Mouse (Mus musculus): ENCODE results near the gene Rnaseh2b. TPM values are rescaled to one million over a fixed set of nuclear protein-coding genes. Genes with fewer than 3 reads are reported as not detected.

Rnaseh2b gene
- 57.5 and 60.5 TPM in 2 replicates for polyA plus RNA-seq (2015; fragmentation: Nextera tagmentation; extraction: Ambion mirVana)

DNA sequence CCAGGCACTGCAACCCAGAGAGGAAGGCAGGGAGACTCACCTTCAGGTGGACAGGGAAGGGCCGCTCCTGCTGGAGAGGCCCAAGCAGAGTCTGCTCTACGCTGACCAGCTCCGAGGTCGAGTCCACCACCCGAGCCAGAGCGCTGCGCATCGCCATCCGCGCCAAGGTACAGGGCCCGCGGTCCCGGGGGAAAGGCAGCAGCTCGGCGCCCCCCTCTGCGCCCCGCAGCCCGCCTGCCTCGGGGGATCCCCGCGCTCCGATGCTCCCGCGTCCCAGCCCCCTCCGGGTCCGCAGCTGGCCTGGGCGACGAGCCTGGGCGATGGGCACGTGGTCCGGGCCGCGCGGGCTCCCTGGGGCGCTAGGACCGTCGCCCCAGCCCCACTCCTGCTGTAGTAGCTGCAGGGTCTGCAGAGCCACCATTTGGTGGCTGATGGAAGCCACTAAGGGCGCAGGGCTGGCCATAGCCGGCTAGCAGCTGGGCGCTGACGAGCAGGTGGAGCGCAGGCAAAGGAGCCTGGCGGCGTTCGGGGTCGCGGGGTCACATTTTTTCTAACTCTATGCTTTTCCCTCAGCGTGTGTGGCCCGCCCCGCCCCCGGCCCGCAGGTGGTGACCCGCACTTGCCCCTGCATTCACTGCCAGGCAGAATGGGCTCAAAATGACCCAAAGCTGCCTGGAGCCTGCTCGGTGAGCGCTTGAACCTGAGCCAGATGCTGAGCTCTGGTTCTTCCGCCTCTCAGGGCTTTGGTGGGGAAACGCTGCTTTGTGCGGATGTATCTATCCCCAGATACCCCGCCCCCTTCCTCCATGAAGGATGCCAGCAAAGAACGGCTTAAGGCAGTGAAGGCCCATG lies at the start of gene Rnaseh2b, which contains the start of gene Dleu7:
Gene Rnaseh2b, plus strand, starts transcription at position 102 of the 852 bp plus-strand sequence.
Gene Dleu7, minus strand, starts transcription at position 560 of the 852 bp plus-strand sequence.
- Histone ChIP-seq H3K36me3 (ENCODE audit: control insufficient read depth, insufficient read depth, low read length) (no peaks in the 10 kb centered on the region), H3K4me1 (replicated peaks; ENCODE audit: control insufficient read depth, insufficient read depth, low read length) (peaks cover 10% of the 10 kb centered on the region), H3K4me2 (ENCODE audit: low read depth, low read length) (peak within 1 kb of the TSS; percentile 100), H3K9ac (ENCODE audit: low read length) (peak within 1 kb of the TSS; percentile 75), H3K27me3 (ENCODE audit: control insufficient read depth, insufficient read depth, low read depth, low read length) (no peaks in the 10 kb centered on the region), H3K27ac (ENCODE audit: low read length) (no peak within 1 kb of the TSS), H3K9me3 (ENCODE audit: control insufficient read depth, low read length) (no peaks in the 10 kb centered on the region), H3K4me3 (ENCODE audit: low read length) (peak within 1 kb of the TSS; percentile 55)
- WGBS, result under 1% methylated on average over 51 of the region's 60 CpGs
- ATAC-seq (ENCODE audit: low read depth), result peak; percentile 68

- Histone ChIP-seq H3K4me2 (ENCODE audit: low read depth, low read length) (no peak overlapping the region), H3K27me3 (ENCODE audit: control insufficient read depth, insufficient read depth, low read depth, low read length) (no peaks in the 10 kb centered on the region), H3K4me1 (replicated peaks; ENCODE audit: control insufficient read depth, insufficient read depth, low read length) (peaks cover 5% of the 10 kb centered on the region; the same call in 1 of the 2 replicates), H3K4me3 (ENCODE audit: low read length) (no peak overlapping the region), H3K9me3 (ENCODE audit: control insufficient read depth, low read length) (no peaks in the 10 kb centered on the region), H3K9ac (ENCODE audit: low read length) (no peak overlapping the region), H3K36me3 (ENCODE audit: control insufficient read depth, insufficient read depth, low read length) (no peaks in the 10 kb centered on the region), H3K27ac (ENCODE audit: low read length) (no peak overlapping the region)
- WGBS, result 31% methylated on average over 2 of the region's 2 CpGs
- ATAC-seq (ENCODE audit: low read depth), result peak; percentile 51; the same call in 1 of the 2 replicates
Measured at GRCm38 (mm10) chr14:62243530-62243929, 48.9 kb upstream of the Rnaseh2b start.

DNA sequence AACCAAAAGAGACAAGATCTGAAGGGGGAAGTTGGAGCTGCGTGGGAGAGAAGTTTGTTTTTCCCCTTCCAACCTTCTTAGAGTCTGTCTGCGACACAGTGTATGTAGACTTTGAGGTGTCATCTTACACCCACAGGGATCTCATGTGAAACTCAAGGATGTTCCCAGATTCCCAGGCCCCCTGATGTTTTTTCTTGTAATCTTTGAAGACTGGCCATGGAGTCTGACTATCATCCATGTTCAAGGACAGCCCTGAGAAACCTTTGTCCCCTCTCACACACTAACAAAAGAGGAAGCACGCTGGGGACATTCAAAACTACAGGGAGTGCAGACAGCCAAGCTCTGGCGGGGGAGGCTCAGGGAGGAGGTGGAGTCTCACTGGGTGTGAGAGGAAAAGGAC lies 46.8 kb upstream of the Rnaseh2b start:
- Histone ChIP-seq H3K9me3 (ENCODE audit: control insufficient read depth, low read length) (no peaks in the 10 kb centered on the region), H3K4me3 (ENCODE audit: low read length) (no peak overlapping the region), H3K9ac (ENCODE audit: low read length) (no peak overlapping the region), H3K36me3 (ENCODE audit: control insufficient read depth, insufficient read depth, low read length) (no peaks in the 10 kb centered on the region), H3K4me1 (replicated peaks; ENCODE audit: control insufficient read depth, insufficient read depth, low read length) (peaks cover 5% of the 10 kb centered on the region; the same call in 1 of the 2 replicates), H3K27ac (ENCODE audit: low read length) (no peak overlapping the region), H3K27me3 (ENCODE audit: control insufficient read depth, insufficient read depth, low read depth, low read length) (no peaks in the 10 kb centered on the region), H3K4me2 (ENCODE audit: low read depth, low read length) (no peak overlapping the region)
- peak; percentile 42; the same call in 1 of the 2 replicates for ATAC-seq (ENCODE audit: low read depth)
- WGBS, result 25% methylated on average over 4 of the region's 4 CpGs

DNA sequence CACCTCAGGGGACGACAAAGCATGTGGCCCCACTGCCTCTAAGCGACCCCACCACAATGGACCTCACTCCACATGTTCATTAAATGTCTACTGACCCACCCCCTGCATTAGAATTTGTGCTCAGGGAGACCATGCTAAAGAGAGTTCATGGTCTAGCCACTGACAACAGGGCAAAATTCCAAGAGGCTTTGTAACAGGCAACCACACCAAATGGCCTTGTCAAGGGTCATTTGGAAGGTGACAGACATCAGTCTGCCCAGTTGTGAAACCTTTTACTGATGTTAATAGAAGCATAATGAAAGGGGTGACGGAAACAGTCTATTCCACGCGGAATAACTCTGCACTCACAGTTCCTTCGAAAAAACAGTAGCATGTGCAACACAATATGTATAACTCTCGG lies 44.0 kb upstream of the Rnaseh2b start:
- Histone ChIP-seq H3K9me3 (ENCODE audit: control insufficient read depth, low read length) (no peaks in the 10 kb centered on the region), H3K4me1 (replicated peaks; ENCODE audit: control insufficient read depth, insufficient read depth, low read length) (peaks cover 3% of the 10 kb centered on the region; the same call in 1 of the 2 replicates), H3K36me3 (ENCODE audit: control insufficient read depth, insufficient read depth, low read length) (no peaks in the 10 kb centered on the region), H3K4me2 (ENCODE audit: low read depth, low read length) (no peak overlapping the region), H3K27ac (ENCODE audit: low read length) (no peak overlapping the region), H3K27me3 (ENCODE audit: control insufficient read depth, insufficient read depth, low read depth, low read length) (no peaks in the 10 kb centered on the region), H3K4me3 (ENCODE audit: low read length) (no peak overlapping the region), H3K9ac (ENCODE audit: low read length) (no peak overlapping the region)
- no peak for ATAC-seq (ENCODE audit: low read depth)
- WGBS, result 84% methylated on average over 7 of the region's 7 CpGs

DNA sequence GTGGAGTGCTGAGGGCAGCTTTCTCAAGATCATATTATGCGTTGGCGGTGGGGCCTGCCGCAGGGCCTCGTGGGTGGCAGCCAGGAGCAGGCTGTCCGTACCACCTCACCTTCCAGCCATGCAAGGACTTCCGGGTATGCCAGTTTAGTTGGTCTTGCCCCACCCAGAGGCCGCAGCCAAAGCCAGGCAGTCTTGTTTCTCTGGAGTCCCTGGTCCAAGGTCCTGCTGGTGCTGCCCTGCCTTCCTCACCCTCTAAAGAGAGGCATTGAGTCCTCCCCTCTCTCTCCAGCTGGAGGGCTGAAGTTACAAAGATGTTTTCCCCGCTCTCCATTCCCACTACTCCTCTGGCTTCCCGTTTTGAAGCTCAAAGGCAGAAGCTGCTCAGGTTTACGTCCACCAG lies 43.6 kb upstream of the Rnaseh2b start:
- no peak overlapping the region for H3K27ac ChIP-seq (ENCODE audit: low read length)
- H3K9ac ChIP-seq (ENCODE audit: low read length), result no peak overlapping the region
- no peak overlapping the region for H3K4me2 ChIP-seq (ENCODE audit: low read depth, low read length)
- 75% methylated on average over 10 of the region's 10 CpGs for WGBS
- no peak for ATAC-seq (ENCODE audit: low read depth)
- no peaks in the 10 kb centered on the region for H3K9me3 ChIP-seq (ENCODE audit: control insufficient read depth, low read length)
- no peaks in the 10 kb centered on the region for H3K4me1 ChIP-seq (replicated peaks; ENCODE audit: control insufficient read depth, insufficient read depth, low read length)
- no peaks in the 10 kb centered on the region for H3K36me3 ChIP-seq (ENCODE audit: control insufficient read depth, insufficient read depth, low read length)
- no peak overlapping the region for H3K4me3 ChIP-seq (ENCODE audit: low read length)
- no peaks in the 10 kb centered on the region for H3K27me3 ChIP-seq (ENCODE audit: control insufficient read depth, insufficient read depth, low read depth, low read length)

GRCm38 (mm10) chr14:62249251-62249650 lies 43.1 kb upstream of the Rnaseh2b start:
- H3K4me2 ChIP-seq (ENCODE audit: low read depth, low read length), result no peak overlapping the region
- no peak for ATAC-seq (ENCODE audit: low read depth)
- no peaks in the 10 kb centered on the region for H3K4me1 ChIP-seq (replicated peaks; ENCODE audit: control insufficient read depth, insufficient read depth, low read length)
- no peak overlapping the region for H3K27ac ChIP-seq (ENCODE audit: low read length)
- no peak overlapping the region for H3K9ac ChIP-seq (ENCODE audit: low read length)
- no peaks in the 10 kb centered on the region for H3K36me3 ChIP-seq (ENCODE audit: control insufficient read depth, insufficient read depth, low read length)
- no peak overlapping the region for H3K4me3 ChIP-seq (ENCODE audit: low read length)
- no peaks in the 10 kb centered on the region for H3K9me3 ChIP-seq (ENCODE audit: control insufficient read depth, low read length)
- 84% methylated on average over 2 of the region's 2 CpGs for WGBS
- no peaks in the 10 kb centered on the region for H3K27me3 ChIP-seq (ENCODE audit: control insufficient read depth, insufficient read depth, low read depth, low read length)

- no peak for ATAC-seq (ENCODE audit: low read depth)
- H3K27ac ChIP-seq (ENCODE audit: low read length), result no peak overlapping the region
- no peaks in the 10 kb centered on the region for H3K4me1 ChIP-seq (replicated peaks; ENCODE audit: control insufficient read depth, insufficient read depth, low read length)
- no peaks in the 10 kb centered on the region for H3K36me3 ChIP-seq (ENCODE audit: control insufficient read depth, insufficient read depth, low read length)
- no peak overlapping the region for H3K4me2 ChIP-seq (ENCODE audit: low read depth, low read length)
- 79% methylated on average over 3 of the region's 3 CpGs for WGBS
- H3K4me3 ChIP-seq (ENCODE audit: low read length), result no peak overlapping the region
- H3K9me3 ChIP-seq (ENCODE audit: control insufficient read depth, low read length), result no peaks in the 10 kb centered on the region
- no peaks in the 10 kb centered on the region for H3K27me3 ChIP-seq (ENCODE audit: control insufficient read depth, insufficient read depth, low read depth, low read length)
- no peak overlapping the region for H3K9ac ChIP-seq (ENCODE audit: low read length)
Measured at GRCm38 (mm10) chr14:62250046-62250445, 42.3 kb upstream of the Rnaseh2b start.

DNA sequence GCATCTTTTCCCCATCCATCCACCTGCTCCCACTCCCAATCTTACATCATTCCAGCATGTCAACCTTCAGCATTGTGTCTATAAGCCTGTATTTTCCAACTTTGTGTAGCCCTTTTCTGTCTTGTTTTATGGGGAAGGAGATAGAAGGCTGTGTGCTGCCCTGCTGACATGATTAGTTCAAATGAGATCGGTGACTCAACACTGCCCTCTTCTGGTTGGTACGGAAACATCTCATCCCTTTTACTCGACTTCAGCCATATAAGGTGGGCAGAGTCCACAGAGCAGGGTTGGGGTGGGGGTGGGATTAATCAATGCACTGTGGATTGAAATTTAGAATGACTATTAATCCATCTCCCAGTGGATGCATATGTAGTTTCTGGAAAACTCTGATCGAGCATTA lies 40.4 kb upstream of the Rnaseh2b start:
- H3K4me1 ChIP-seq (replicated peaks; ENCODE audit: control insufficient read depth, insufficient read depth, low read length), result no peaks in the 10 kb centered on the region
- H3K9ac ChIP-seq (ENCODE audit: low read length), result no peak overlapping the region
- H3K36me3 ChIP-seq (ENCODE audit: control insufficient read depth, insufficient read depth, low read length), result no peaks in the 10 kb centered on the region
- ATAC-seq (ENCODE audit: low read depth), result peak; percentile 70; the same call in 1 of the 2 replicates
- H3K4me3 ChIP-seq (ENCODE audit: low read length), result no peak overlapping the region
- H3K27ac ChIP-seq (ENCODE audit: low read length), result no peak overlapping the region
- no peak overlapping the region for H3K4me2 ChIP-seq (ENCODE audit: low read depth, low read length)
- 6% methylated on average over 4 of the region's 4 CpGs for WGBS
- H3K9me3 ChIP-seq (ENCODE audit: control insufficient read depth, low read length), result no peaks in the 10 kb centered on the region
- no peaks in the 10 kb centered on the region for H3K27me3 ChIP-seq (ENCODE audit: control insufficient read depth, insufficient read depth, low read depth, low read length)

GRCm38 (mm10) chr14:62254371-62254770 lies 38.0 kb upstream of the Rnaseh2b start:
- no peaks in the 10 kb centered on the region for H3K36me3 ChIP-seq (ENCODE audit: control insufficient read depth, insufficient read depth, low read length)
- peak; percentile 21; the same call in 1 of the 2 replicates for ATAC-seq (ENCODE audit: low read depth)
- no peak overlapping the region for H3K4me2 ChIP-seq (ENCODE audit: low read depth, low read length)
- H3K4me1 ChIP-seq (replicated peaks; ENCODE audit: control insufficient read depth, insufficient read depth, low read length), result peaks cover under 1% of the 10 kb centered on the region
- no peaks in the 10 kb centered on the region for H3K27me3 ChIP-seq (ENCODE audit: control insufficient read depth, insufficient read depth, low read depth, low read length)
- no peak overlapping the region for H3K9ac ChIP-seq (ENCODE audit: low read length)
- no peaks in the 10 kb centered on the region for H3K9me3 ChIP-seq (ENCODE audit: control insufficient read depth, low read length)
- no peak overlapping the region for H3K4me3 ChIP-seq (ENCODE audit: low read length)
- no peak overlapping the region for H3K27ac ChIP-seq (ENCODE audit: low read length)
- WGBS, result 59% methylated on average over 8 of the region's 8 CpGs

All from lung, embryonic 16.5 days (tissue).